Mouse (Mus musculus): ENCODE measurements at regions not wholly inside any gene's neighbourhood (a gene's known extent, or its start where the extent isn't known, plus 50 kb on each side); places are given as distances from the start of the nearest gene placed in this dataset.
A peak's percentile ranks its signal among the peaks of the same experiment; 100 is the strongest.

GRCm38 (mm10) chr17:31775037-31775436, 80.6 kb downstream of the Sik1 start:
- no peak for DNase-seq
- intact Hi-C loops (cut with DNase I; ENCODE audit: low total_unique reads): no loop called here

DNA sequence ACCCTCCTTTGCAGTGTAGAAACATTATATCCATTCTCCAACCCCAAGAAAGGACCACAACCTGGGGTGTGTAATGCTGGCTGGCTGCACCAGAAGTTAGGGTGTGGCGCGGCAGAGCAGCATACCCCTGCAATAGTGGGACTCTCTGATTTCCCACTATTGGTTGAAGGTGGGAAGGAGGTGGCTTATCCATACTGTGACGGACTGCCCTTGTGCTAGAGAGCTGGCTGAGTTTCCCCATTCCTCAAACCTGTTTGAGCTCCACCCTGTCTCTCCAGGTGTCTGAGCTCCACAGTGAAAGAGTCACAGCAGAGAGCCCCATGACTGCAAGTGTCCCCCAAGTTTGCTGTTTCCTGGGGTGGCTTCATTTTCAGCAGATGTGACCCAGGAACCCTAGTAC, 79.6 kb downstream of the Sik1 start:
- intact Hi-C loops (cut with DNase I; ENCODE audit: low total_unique reads): no loop called here
- DNase-seq: no peak

- intact Hi-C loops (cut with DNase I; ENCODE audit: low total_unique reads): no loop called here
- peak; percentile 56 for DNase-seq
Measured at GRCm38 (mm10) chr17:31776949-31777607, 78.5 kb downstream of the Sik1 start.

GRCm38 (mm10) chr17:31777751-31778150, 77.9 kb downstream of the Sik1 start:
- intact Hi-C loops (cut with DNase I; ENCODE audit: low total_unique reads): no loop called here
- no peak for DNase-seq

DNA sequence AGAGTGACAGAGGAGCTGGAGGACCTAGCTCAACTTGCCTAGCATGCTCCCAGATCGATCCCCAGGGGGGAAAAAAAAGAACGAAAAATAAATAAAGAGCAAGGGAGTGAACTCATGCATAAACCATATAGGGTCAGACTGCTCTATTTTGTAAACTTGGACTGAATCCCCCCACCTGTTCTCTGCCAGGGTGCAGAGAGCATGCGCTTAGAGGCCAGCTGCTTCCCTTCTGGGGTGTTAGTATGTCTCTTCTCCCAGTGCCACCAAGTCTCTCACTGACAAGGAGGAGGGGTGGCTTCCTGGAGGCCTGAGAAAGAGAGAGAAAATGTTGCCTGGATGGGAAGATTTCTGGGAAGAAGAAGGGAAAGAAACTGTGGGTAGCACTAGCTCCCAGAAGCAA, 76.1 kb downstream of the Sik1 start:
- intact Hi-C loops (cut with DNase I; ENCODE audit: low total_unique reads): no loop called here

DNA sequence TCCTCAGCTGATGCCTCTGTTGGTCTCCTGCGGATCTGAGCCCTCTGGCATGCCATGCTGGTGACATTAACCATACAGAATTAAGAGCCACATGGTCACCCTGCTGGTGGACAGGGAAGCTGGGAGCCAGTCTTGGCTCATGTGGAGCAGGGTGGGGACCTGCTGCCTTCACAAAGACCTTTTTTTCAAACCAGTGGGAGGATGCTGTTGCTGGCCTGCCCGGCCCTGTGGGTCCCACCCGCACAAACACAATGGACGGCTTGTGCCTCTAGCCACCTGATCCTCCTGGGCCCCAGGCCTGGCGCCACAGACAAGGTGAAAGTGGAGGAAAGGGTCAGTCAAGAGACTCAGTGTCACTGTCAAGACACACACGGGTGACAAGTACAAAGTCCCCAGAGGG, 73.4 kb downstream of the Sik1 start:
- intact Hi-C loops (cut with DNase I; ENCODE audit: low total_unique reads): no loop called here
- no peak for DNase-seq

More for the DNA sequence above, 76.1 kb downstream of the Sik1 start:
- no peak for DNase-seq

DNA sequence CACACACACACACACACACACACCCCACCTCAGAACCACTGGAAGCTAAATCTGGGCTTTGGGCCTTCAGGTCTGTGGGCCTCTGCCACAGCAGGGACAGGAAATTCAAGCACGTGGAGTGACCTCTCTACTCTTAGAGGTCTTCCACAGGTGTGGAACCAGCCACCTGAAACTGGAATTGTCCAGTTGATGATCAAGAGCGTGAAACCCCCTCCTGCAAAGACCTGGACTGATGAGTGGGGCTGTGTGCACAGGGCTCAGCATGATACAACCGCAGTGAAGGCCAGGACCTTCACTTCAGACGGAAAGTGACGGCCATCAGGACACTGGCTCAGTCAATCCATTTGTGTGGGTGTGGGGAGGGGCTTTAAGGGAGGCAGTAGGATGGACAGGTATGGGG, 72.5 kb downstream of the Sik1 start:
- no peak for DNase-seq
- intact Hi-C loops (cut with DNase I; ENCODE audit: low total_unique reads): no loop called here

DNA sequence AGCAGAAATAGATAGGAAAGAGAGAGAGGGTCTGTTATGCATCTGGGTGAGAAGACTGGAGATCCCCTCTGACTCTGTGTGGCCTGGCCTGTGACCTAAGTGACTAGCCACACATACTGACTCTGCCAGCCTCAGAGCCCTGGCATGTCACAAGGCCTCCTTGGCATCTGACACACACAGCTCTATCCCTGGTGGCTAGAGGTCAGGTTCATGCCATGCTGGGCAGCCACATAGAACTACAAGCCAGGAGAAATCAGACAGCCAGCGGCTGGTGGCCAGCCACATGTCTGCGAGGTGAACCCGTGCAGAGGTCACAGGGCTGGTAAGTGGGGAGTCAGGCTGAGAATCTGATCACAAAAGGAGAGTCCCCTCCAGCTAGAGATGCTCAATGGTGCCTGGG, 67.3 kb downstream of the Sik1 start:
- intact Hi-C loops (cut with DNase I; ENCODE audit: low total_unique reads): no loop called here
- peak; percentile 80 for DNase-seq

- DNase-seq: no peak
- intact Hi-C loops (cut with DNase I; ENCODE audit: low total_unique reads): no loop called here
Measured at GRCm38 (mm10) chr17:31789068-31789583, 66.5 kb downstream of the Sik1 start.

DNA sequence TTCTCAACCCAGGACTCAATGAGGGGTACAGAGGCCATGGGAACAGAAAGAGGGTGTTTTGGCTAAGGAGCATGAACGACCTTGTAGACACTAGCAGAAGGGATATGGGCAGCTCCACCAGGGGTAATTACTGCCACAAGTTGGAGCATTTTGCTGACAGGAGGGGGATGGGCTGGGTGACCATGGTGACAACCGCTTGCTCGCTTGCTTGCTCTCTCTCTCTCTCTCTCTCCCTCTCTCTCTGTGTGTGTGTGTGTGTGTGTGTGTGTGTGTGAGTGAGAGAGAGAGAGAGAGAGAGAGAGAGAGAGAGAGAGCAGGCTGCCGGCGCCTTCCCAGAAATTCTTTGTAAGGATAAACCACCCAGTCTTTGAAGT, 65.7 kb downstream of the Sik1 start:
- intact Hi-C loops (cut with DNase I; ENCODE audit: low total_unique reads): no loop called here
- no peak for DNase-seq

DNA sequence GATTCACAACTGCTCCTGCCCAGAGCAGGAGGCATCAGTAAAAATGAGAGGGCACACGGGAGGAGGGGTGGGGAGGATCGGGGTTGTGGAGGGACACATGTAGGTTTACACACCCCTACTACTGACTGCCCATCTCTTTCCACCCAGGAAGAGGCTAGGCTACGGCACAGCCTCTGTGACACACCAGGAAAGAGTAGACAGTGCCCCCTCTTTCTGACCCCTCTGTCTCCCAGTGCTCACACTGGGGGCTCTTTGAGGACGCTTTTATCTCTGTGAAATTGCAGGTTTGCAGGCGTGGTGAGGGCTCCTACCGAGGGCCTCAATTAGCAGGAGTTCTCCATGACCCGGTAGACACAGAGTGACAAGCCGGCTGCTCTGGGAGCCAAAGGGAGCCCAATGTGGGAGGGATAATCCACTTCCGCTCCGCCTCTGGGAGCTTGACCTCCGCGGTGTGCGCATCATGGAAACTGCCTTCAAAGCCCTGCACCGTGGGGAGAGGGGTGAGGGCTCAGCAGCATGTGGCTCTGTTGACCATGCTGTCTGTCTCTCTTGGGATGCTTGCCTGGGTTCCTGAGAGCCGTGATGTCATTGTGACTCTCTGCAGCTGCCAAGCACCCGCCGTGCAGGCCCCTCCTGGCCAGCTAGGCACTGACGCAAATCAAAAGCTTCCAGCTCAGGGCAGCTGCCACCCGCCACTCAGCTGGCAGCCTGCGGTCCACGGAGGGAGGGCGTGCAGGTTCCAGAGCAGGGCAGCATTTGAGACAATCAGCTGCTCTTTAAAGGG, 65.1 kb downstream of the Sik1 start:
- peak; percentile 70 for DNase-seq
- intact Hi-C loops (cut with DNase I; ENCODE audit: low total_unique reads): no loop called here

GRCm38 (mm10) chr17:31791656-31792055, 63.9 kb downstream of the Sik1 start:
- intact Hi-C loops (cut with DNase I; ENCODE audit: low total_unique reads): no loop called here
- no peak for DNase-seq

DNA sequence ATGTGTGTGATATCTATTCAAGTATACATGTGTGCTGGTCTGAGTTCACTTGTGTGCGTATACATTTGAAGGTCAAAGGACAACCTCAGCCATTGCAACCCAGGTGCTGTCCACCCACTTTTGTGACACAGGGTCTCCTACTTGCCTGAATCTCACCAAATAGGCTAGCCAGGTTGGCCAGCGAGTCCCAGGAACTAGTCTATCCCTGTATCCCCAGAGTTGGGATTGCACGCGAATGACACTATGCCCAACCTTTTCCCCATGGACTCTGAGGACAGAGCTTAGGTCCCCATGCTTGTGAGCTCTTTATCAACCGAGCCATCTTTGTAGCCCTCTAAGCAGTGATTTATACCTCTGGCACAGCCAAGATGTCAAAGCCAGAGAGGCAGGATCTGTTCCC, 62.6 kb downstream of the Sik1 start:
- intact Hi-C loops (cut with DNase I; ENCODE audit: low total_unique reads): no loop called here
- DNase-seq: no peak

DNA sequence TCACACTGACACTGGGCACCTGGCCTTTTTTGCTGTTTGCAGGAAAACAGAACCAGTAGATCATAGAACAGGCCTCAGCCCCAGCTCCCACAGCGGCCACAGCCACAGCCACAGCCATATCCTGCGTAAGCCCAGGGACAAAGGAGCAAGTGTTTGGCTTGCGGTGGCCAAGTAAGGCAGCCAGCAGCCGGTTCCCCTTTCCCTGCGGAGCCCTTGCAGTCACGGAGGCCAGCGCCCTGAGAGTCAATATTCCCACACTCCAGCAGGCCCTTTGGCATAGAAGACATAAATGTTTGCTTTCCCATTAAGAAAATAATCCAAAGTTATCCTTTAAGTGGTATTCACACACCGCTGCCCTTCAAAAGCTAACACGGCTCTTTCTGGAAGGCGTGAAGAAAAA, 62.1 kb downstream of the Sik1 start:
- intact Hi-C loops (cut with DNase I; ENCODE audit: low total_unique reads): no loop called here
- DNase-seq: peak; percentile 53

- intact Hi-C loops (cut with DNase I; ENCODE audit: low total_unique reads): no loop called here
- no peak for DNase-seq
Measured at GRCm38 (mm10) chr17:31793964-31794363, 61.6 kb downstream of the Sik1 start.

Measured in gastrocnemius, postnatal 14 days (tissue).